Mouse (Mus musculus) hindbrain, embryonic 12.5 days (tissue): ENCODE data around the gene Ak1. TPM values are rescaled to one million over a fixed set of nuclear protein-coding genes. Genes with fewer than 3 reads are reported as not detected.

ENCODE experiments used
- ATAC-seq: fragments of 200-750 bp; cut with Nextera tagmentation; 2 replicates; pipeline ENCODE4 v1.8.0; 2017; ENCODE audit warnings: moderate TSS enrichment; ENCODE audit not compliant: low FRiP score
- H3K27ac ChIP-seq: fragments of 300-500 bp; sonication (generic); 2 replicates; pipeline ENCODE4 v1.5.1; 2016; ENCODE audit warnings: mild to moderate bottlenecking
- H3K27me3 ChIP-seq: fragments of 300-500 bp; sonication (generic); 2 replicates; pipeline ENCODE4 v1.6.1; 2016; ENCODE audit warnings: mild to moderate bottlenecking
- H3K36me3 ChIP-seq: fragments of 300-500 bp; sonication (generic); 2 replicates; pipeline ENCODE4 v1.6.1; 2016; ENCODE audit warnings: mild to moderate bottlenecking
- H3K4me1 ChIP-seq: fragments of 300-500 bp; sonication (generic); 2 replicates; pipeline ENCODE4 v1.6.1; 2016
- H3K4me2 ChIP-seq: fragments of 300-500 bp; sonication (generic); replicated peaks from 2 replicates; pipeline ENCODE4 v1.6.1; 2016; ENCODE audit warnings: mild to moderate bottlenecking
- H3K4me3 ChIP-seq: fragments of 300-500 bp; sonication (generic); 2 replicates; pipeline ENCODE4 v1.5.1; 2016; ENCODE audit warnings: mild to moderate bottlenecking
- H3K9ac ChIP-seq: fragments of 300-500 bp; sonication (generic); 2 replicates; pipeline ENCODE4 v1.6.1; 2016; ENCODE audit warnings: mild to moderate bottlenecking, moderate library complexity
- H3K9me3 ChIP-seq: fragments of 300-500 bp; sonication (generic); replicated peaks from 2 replicates; pipeline ENCODE4 v1.6.1; 2016; ENCODE audit warnings: mild to moderate bottlenecking
- WGBS: fragments of 180-500 bp; shearing (Covaris S2); methylation state at CpG from one replicate; pipeline ENCODE4 v1.1.7; 2016; 5-methylcytosine and 5-hydroxymethylcytosine counted together
- polyA plus RNA-seq: library from polyadenylated mRNA; unstranded; fragments of >200 nt; fragmentation: Nextera tagmentation; extraction: Ambion mirVana; gene quantifications from 2 replicates; pipeline ENCODE4 v1.2.1, GENCODE M21; 2016

The Ak1 gene
- polyA plus RNA-seq, 1 experiment from 2014 or later: 40.4 TPM

DNA sequence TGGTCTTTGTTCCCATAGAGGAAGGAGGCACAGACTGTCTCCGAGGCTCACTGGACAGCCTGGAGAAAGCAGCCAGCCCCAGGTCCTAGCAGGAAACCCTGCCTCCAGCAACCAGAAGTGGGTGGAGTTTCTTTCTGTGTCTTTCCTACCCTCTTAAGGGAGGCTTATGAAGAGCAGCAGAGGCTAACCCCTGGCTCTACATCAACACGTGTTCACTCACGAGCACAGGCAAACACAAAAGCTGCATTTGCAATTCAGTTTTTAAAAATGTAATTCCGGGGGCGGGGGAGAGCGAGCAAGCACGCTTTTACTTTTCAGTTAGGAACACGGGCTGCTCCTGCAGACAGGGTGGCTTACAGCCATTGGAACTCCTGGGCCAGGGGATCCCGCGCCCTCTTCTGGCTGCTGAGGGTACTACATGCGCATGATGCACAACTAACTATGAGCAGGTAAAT, 18.9 kb upstream of the Ak1 start:
- no peak for ATAC-seq
- under 1% methylated on average over 11 of the region's 11 CpGs for WGBS
- H3K4me3 ChIP-seq: 0 out of 2 replicates have a peak overlapping the region, but pooled peaks have one; percentile 8
- H3K4me1 ChIP-seq: peaks cover 15% of the 10 kb centered on the region; the same call in 1 of the 2 replicates
- no peak overlapping the region for H3K27ac ChIP-seq
- 0 out of 2 replicates have a peak, but pooled peaks cover 2% of the 10 kb centered on the region for H3K36me3 ChIP-seq
- 0 out of 2 replicates have a peak, but pooled peaks cover 5% of the 10 kb centered on the region for H3K27me3 ChIP-seq
- H3K4me2 ChIP-seq: peak overlapping the region; percentile 37
- no peak overlapping the region for H3K9ac ChIP-seq
- no peaks in the 10 kb centered on the region for H3K9me3 ChIP-seq

DNA sequence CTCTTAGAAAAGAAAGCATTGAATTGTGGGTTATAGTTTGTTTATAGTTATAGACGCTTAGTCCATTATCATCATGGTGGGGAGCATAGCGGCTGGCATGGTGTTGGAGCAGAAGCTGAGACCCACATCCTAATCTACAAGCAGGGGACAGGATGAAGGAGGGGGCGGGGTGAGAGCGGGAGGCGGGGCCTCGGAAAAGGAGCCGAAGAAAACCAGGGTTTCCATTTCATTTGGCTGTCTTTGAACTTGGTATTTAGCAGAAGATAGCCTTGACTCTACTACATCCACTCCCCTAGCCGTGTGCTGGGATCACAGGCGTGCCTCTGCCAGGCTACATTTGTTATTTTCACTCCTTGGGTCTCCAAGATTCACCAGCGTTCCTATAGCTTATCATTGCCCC, 16.9 kb upstream of the Ak1 start:
- no peaks in the 10 kb centered on the region for H3K9me3 ChIP-seq
- ATAC-seq: no peak
- H3K36me3 ChIP-seq: no peaks in the 10 kb centered on the region
- no peak overlapping the region for H3K27ac ChIP-seq
- peaks cover 26% of the 10 kb centered on the region for H3K4me1 ChIP-seq
- 50% methylated on average over 10 of the region's 10 CpGs for WGBS
- H3K9ac ChIP-seq: no peak overlapping the region
- no peak overlapping the region for H3K4me2 ChIP-seq
- H3K27me3 ChIP-seq: peaks cover 17% of the 10 kb centered on the region; the same call in 1 of the 2 replicates
- H3K4me3 ChIP-seq: no peak overlapping the region

DNA sequence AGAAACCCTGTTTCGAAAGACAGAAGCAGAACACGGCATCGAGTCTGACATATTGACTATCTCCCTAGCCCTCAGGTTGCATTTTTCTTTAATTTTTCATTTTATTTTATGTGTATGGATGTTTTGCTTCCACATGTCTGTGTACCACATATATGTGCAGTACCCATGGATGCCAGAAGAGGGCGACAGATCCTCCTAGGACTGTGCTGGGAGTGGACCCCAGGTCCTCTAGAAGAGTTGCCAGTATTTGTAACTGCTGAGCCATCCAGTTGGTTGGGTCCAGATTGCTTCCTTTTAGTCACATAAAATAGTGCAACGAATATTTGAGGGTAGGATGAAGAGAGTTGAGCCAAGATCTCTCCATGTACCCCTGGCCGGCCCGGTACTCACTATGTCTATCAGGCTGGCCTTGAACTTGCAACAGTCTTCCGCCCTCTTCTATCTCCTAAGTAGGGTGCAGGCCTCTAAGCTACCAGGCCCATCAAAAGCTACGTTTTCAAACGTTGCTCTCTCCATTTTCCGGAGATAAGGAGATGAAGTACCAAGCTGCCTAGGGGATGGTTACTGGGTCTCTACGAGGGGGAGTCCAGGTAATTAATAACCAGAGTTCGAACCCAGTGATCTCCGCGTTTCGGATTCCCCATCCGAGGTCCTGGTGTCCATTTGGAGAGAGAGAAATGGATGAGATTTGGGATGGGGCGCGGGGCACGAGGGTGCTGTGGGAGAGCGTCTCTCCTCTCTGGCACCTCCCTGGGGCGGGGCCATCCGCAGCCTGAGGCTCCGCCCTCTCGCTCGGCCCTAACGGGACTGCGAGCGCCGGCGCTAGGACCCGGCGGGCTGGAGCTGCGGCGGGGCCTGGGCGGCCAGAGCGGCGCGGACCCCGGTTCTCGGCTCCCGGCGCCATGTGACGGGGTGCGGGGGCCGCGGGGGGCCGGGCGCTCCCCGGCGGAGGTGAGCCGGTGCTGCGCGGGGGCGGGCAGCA, 15.1 kb upstream of the Ak1 start:
- Histone ChIP-seq H3K9me3 (no peaks in the 10 kb centered on the region), H3K4me3 (peak overlapping the region; percentile 59), H3K36me3 (no peaks in the 10 kb centered on the region), H3K4me2 (peak overlapping the region; percentile 73), H3K27me3 (peaks cover 17% of the 10 kb centered on the region; the same call in 1 of the 2 replicates), H3K9ac (peak overlapping the region; percentile 80), H3K27ac (no peak overlapping the region), H3K4me1 (peaks cover 32% of the 10 kb centered on the region)
- WGBS: 11% methylated on average over 53 of the region's 55 CpGs
- peak; percentile 67 for ATAC-seq

DNA sequence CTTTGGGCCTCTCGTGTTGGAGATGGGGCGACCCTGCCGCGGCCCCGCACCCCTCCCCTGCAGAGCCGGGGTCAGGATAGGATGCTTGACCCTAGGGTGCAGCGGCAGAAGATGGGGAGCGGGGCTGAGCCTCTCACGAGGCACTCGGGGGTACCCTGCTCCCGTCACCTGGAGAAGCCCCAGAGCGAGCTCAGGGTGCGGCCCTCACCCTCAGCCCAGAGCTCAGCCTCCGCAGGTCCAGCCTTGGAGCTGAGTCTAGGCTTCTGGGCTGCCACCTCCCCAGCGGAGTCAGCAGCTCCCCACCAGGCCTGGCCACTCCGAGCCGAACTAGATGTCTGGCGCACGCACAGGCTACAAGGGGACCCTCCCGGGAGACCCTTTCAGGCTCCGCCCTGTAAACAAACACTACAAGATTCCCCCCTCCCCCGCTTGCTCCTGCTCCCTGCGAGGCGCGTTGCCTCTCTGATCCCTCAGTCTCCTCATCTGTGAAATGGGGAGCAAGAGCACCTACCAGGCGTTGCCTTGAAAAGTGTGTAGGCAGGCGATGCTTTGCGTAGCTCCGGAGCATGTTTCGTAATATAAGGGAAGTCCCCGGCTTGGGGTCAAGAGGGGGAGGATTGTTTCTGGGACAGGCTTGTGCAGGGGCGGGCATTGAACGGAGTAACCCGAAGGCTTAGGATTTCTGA, 14.2 kb upstream of the Ak1 start:
- Histone ChIP-seq H3K4me2 (peak overlapping the region; percentile 73), H3K27me3 (peaks cover 17% of the 10 kb centered on the region; the same call in 1 of the 2 replicates), H3K36me3 (no peaks in the 10 kb centered on the region), H3K9me3 (no peaks in the 10 kb centered on the region), H3K4me3 (peak overlapping the region; percentile 59), H3K4me1 (peaks cover 29% of the 10 kb centered on the region), H3K27ac (no peak overlapping the region), H3K9ac (peak overlapping the region; percentile 80)
- WGBS: 5% methylated on average over 34 of the region's 34 CpGs
- no peak; the same call in 1 of the 2 replicates for ATAC-seq

DNA sequence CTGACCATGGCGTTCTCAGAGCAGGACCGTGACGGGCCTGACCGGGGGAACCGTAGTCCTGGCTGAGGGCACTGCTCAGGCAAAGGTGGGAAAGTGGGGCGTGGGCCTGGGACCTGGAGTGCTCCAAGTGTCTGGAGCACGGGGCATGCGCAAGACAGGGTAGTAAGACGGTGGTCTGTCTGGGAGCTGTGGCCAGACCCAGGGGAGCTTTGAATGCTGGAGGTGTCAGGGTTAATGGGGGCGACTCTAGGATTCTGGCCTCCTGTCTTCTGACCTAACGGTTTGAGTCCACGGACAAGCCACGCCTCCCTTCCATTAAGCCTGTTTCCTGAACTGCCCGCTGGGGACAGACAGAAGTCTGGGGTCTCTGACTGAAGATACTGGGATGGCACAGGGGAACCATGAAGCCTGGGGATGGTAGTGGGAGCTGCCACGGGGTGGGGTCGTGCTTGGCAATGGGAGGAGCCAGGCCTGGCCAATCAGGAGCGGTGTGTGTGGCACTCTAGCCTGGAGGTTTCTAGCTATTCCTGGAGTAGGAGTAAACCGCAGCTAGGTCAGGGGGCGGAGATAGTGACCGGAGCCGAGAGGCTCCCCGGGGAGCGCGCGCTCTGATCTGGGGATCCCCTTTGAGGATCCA, 13.3 kb upstream of the Ak1 start:
- Histone ChIP-seq H3K4me3 (peak overlapping the region; percentile 59), H3K9ac (0 out of 2 replicates have a peak overlapping the region, but pooled peaks have one; percentile 19), H3K9me3 (no peaks in the 10 kb centered on the region), H3K27me3 (peaks cover 17% of the 10 kb centered on the region; the same call in 1 of the 2 replicates), H3K27ac (no peak overlapping the region), H3K4me1 (peaks cover 29% of the 10 kb centered on the region), H3K36me3 (no peaks in the 10 kb centered on the region), H3K4me2 (peak overlapping the region; percentile 73)
- 8% methylated on average over 25 of the region's 25 CpGs for WGBS
- peak; percentile 27; the same call in 1 of the 2 replicates for ATAC-seq

DNA sequence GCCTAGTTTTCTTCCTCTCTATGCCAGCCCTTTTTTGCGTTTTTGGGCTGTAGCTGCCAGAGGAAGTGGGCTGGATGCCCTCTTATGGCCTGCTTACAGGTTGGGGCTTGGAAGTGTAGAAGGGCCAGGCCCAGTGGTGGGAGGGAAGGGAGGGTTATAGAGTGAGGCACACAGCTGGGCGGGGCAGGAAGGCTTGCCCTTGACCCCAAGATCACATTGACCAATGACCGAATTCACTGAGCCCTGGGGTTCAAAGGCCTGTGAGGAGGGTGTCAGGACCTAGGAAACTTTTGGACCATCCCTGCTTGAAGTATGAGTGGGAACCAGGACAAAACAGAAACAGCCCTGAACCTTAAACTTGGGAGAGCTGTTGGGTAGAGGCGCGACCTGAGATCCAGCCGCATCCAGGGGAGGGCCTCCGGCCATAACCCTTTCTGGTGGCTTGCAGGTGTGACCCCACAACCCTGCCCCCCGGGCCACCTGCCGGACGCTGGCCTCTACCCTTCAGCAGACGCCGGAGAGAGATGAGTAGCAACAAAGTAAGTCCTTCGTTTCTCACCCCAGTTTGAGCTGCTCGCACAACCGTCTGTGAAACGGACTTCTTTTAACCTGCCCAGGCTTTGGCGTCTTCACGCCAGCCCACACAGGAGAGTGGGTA, 12.7 kb upstream of the Ak1 start:
- peak overlapping the region; percentile 40; the same call in 1 of the 2 replicates for H3K27ac ChIP-seq
- peaks cover 17% of the 10 kb centered on the region; the same call in 1 of the 2 replicates for H3K27me3 ChIP-seq
- 0 out of 2 replicates have a peak overlapping the region, but pooled peaks have one; percentile 19 for H3K9ac ChIP-seq
- no peaks in the 10 kb centered on the region for H3K9me3 ChIP-seq
- no peaks in the 10 kb centered on the region for H3K36me3 ChIP-seq
- H3K4me3 ChIP-seq: peak overlapping the region; percentile 59; the same call in 1 of the 2 replicates
- ATAC-seq: no peak
- peaks cover 29% of the 10 kb centered on the region for H3K4me1 ChIP-seq
- peak overlapping the region; percentile 73 for H3K4me2 ChIP-seq
- WGBS: 36% methylated on average over 18 of the region's 18 CpGs

DNA sequence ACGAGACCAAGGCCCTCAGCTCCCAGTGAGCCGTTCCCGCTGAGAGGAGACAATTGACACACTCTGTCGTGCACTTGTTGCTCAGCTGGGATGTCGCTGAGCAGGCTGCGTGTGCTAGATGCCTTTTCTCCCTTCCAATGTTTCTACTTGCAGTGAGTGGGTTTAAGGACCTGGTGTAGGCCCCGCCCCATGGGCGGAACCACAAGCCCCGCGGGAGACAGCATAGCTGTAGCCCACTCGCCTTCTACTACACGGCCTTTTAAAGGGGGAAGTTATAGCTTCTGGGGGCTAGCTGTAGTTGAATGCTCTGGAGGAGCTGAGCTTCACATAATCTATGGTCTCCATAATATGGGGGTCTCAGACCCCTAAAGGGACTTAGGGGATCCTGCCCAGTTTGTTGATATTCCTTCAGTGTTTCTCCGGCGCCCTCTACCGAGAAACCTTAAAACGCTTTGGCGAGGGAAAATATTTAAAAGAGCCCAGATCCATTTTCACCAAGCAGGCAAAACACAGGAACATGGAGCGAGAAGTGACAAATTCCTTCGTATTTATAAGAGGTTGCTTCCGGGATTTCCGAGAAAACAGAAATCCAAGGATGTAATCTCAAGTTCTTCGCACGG, 10.8 kb upstream of the Ak1 start:
- Histone ChIP-seq H3K4me3 (peak overlapping the region; percentile 22), H3K9me3 (no peaks in the 10 kb centered on the region), H3K27ac (no peak overlapping the region), H3K4me2 (peak overlapping the region; percentile 48), H3K4me1 (peaks cover 29% of the 10 kb centered on the region), H3K9ac (no peak overlapping the region), H3K27me3 (peaks cover 16% of the 10 kb centered on the region; the same call in 1 of the 2 replicates), H3K36me3 (peaks cover 10% of the 10 kb centered on the region; the same call in 1 of the 2 replicates)
- 14% methylated on average over 23 of the region's 23 CpGs for WGBS
- no peak for ATAC-seq

DNA sequence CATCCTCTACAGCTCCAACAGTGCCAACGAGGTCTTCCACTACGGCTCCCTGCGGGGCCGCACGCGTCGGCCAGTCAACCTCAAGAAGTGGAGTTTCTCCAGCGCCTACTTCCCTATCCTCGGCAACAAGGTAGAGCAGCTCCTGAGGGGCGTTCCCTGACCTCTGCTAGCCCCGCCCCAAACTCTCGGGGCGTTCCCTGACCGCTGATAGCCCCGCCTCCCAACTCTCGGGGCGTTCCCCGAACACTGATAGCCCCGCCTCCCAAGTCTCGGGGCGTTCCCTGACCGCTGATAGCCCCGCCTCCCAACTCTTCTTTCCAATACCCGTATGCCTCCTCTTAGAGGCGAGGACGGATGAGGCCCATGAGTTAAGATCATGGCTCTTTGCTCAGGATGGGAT, 9.3 kb upstream of the Ak1 start:
- ATAC-seq: no peak
- Histone ChIP-seq H3K9me3 (no peaks in the 10 kb centered on the region), H3K27ac (no peak overlapping the region), H3K4me1 (peaks cover 24% of the 10 kb centered on the region), H3K27me3 (peaks cover 13% of the 10 kb centered on the region; the same call in 1 of the 2 replicates), H3K9ac (no peak overlapping the region), H3K4me3 (no peak overlapping the region), H3K36me3 (peaks cover 10% of the 10 kb centered on the region; the same call in 1 of the 2 replicates), H3K4me2 (no peak overlapping the region)
- WGBS: 64% methylated on average over 26 of the region's 26 CpGs

DNA sequence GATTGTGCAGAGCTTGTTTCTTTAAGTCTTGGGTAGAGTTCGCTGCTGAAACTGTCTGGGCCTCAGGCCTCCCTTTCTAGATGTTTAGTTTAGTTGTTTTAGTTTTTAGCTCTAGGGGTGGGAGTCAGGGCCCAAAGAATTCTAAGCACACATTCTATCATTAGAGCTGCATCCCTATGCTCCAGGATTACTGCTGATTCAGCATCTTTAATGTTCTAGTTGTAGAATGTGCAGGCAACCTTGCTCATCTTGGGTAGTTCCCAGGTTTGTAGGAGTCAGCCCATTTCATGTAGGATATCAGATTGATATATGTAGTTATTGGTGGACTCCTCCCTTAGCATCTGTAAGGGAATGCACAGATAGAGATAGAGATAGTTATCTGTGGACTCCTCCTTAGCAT, 4.4 kb upstream of the Ak1 start:
- H3K36me3 ChIP-seq: peaks cover 14% of the 10 kb centered on the region
- 80% methylated on average over 1 of the region's 1 CpGs for WGBS
- H3K27ac ChIP-seq: no peak overlapping the region
- H3K4me1 ChIP-seq: peaks cover 40% of the 10 kb centered on the region
- ATAC-seq: no peak
- no peak overlapping the region for H3K9ac ChIP-seq
- H3K9me3 ChIP-seq: no peaks in the 10 kb centered on the region
- no peaks in the 10 kb centered on the region for H3K27me3 ChIP-seq
- H3K4me3 ChIP-seq: no peak overlapping the region
- H3K4me2 ChIP-seq: no peak overlapping the region

DNA sequence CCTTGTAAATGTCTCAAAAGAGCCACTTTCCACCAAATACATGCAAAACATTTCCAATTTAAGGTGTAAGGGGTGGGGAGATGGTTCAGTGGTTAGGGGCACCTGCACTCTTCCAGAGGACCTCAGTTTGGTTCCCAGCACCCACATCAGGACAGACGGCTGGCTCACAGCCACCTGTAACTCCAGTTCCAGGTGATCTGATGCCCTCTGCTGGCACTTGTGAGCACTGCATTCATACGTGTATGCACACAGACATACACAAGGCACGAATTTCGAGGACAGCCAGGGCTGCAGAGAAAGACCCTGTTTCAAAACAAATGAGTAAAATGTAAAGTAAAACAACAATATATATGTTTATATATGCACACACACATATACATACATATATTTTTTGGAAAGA, 4.0 kb upstream of the Ak1 start:
- no peak overlapping the region for H3K9ac ChIP-seq
- H3K27me3 ChIP-seq: no peaks in the 10 kb centered on the region
- peaks cover 40% of the 10 kb centered on the region for H3K4me1 ChIP-seq
- WGBS: 86% methylated on average over 4 of the region's 4 CpGs
- H3K36me3 ChIP-seq: peaks cover 14% of the 10 kb centered on the region
- ATAC-seq: no peak
- no peaks in the 10 kb centered on the region for H3K9me3 ChIP-seq
- no peak overlapping the region for H3K27ac ChIP-seq
- H3K4me2 ChIP-seq: no peak overlapping the region
- no peak overlapping the region for H3K4me3 ChIP-seq

DNA sequence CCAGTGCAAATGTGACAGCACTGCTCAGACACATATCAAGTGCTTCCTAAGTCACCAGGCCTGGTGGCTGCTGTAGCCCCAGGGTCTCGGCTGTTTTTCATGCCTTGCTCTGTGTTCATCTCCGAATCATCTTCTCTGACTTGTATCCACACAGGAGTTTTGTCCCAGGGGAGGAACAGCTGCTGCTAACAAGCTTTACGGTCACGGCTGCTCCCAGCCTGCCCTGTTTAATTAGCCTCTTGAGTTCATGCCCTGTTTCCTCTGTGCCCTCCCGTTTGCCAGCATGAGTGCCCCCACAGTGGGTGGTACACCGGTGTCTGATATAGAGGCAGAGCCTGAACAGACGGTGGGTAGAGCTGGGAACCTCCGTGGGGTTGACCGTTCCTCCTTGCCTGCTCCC, 3.5 kb upstream of the Ak1 start:
- H3K9me3 ChIP-seq: no peaks in the 10 kb centered on the region
- no peak overlapping the region for H3K4me3 ChIP-seq
- WGBS: 69% methylated on average over 9 of the region's 9 CpGs
- no peak overlapping the region for H3K27ac ChIP-seq
- no peak overlapping the region for H3K9ac ChIP-seq
- ATAC-seq: peak; percentile 15; the same call in 1 of the 2 replicates
- H3K4me1 ChIP-seq: peaks cover 40% of the 10 kb centered on the region
- peaks cover 14% of the 10 kb centered on the region for H3K36me3 ChIP-seq
- H3K4me2 ChIP-seq: no peak overlapping the region
- no peaks in the 10 kb centered on the region for H3K27me3 ChIP-seq
